Comparison of ENCODE assay signal across 8 mouse cellular contexts in genomic region chr1:55027253-55027801, GRCm38 (mm10). TPM values are rescaled to one million over a fixed set of nuclear protein-coding genes. Genes with fewer than 3 reads are reported as not detected.
A peak's percentile ranks its signal among the peaks of the same experiment; 100 is the strongest.
DNase-seq lines count a peak whose midpoint lies in the region; ATAC-seq and TF ChIP-seq lines count a peak whose summit lies in the region.

Gene Sf3b1 (minus strand): TSS chr1:55027481.

- H3K4me1 ChIP-seq in hindbrain, embryonic 13.5 days (replicated peaks), result peaks cover 16% of the 10 kb centered on the region

- no peaks in the 10 kb centered on the region for H3K9me3 ChIP-seq in hindbrain, embryonic 13.5 days

- CTCF ChIA-PET in Patski (lab: Charles Lee), result no interaction called here

- peak; percentile 73 for DNase-seq in Patski (ENCODE audit: low read depth, low spot score)
- peak; percentile 96 for DNase-seq in cerebellum, postnatal 14 days
- peak; percentile 92 for DNase-seq in frontal cortex, postnatal 14 days (ENCODE audit: low spot score in 2 of 2)
- peak; percentile 84 for DNase-seq in layer of hippocampus, postnatal 25 days (ENCODE audit: extremely low spot score in 1 of 2, low spot score in 1 of 2)
- DNase-seq in lung, postnatal 25 days (ENCODE audit: low spot score), result peak; percentile 97
- peak; percentile 97 for DNase-seq in retina, embryonic 14.5 days (ENCODE audit: low spot score)
- peak; percentile 96 for DNase-seq in thymus, postnatal 4 days

- peak within 1 kb of the TSS; percentile 95 for H3K27ac ChIP-seq in hindbrain, embryonic 13.5 days

- ATAC-seq in Patski, result peak; percentile 87
- ATAC-seq in hindbrain, embryonic 13.5 days (ENCODE audit: low FRiP score), result peak; percentile 99

- H3K4me2 ChIP-seq in hindbrain, embryonic 13.5 days, result peak within 1 kb of the TSS; percentile 80

- H3K36me3 ChIP-seq in hindbrain, embryonic 13.5 days, result no peaks in the 10 kb centered on the region

- in situ Hi-C loops in Patski (cut with MboI; ENCODE audit: low pct_unique_long_range_greater_than_20kb), result no loop called here

- peak within 1 kb of the TSS; percentile 94 for H3K9ac ChIP-seq in hindbrain, embryonic 13.5 days

- WGBS in hindbrain, embryonic 13.5 days, result 2% methylated on average over 45 of the region's 46 CpGs

- peak within 1 kb of the TSS; percentile 91 for H3K4me3 ChIP-seq in hindbrain, embryonic 13.5 days

- POLR2A ChIA-PET in Patski (lab: Charles Lee), result no interaction called here

- H3K27me3 ChIP-seq in Patski, result no peaks in the 10 kb centered on the region
- no peaks in the 10 kb centered on the region; the same call in 1 of the 2 replicates for H3K27me3 ChIP-seq in hindbrain, embryonic 13.5 days

- no peak for TF ChIP-seq CTCF in Patski (IDR thresholded peaks at IDR 0.05)

RNA-seq across cellular contexts. Expression of gene Sf3b1, which starts in this region (rescaled TPM):
- 147 TPM for polyA plus RNA-seq in Patski (2021)
- 343 and 352 TPM in 2 replicates for polyA plus RNA-seq in hindbrain, embryonic 13.5 days (2015; fragmentation: Nextera tagmentation; extraction: Ambion mirVana)
- 100 to 1,000 TPM; 142 to 171 TPM for total RNA-seq in layer of hippocampus, postnatal 25 days (2021)

Comparison
In these comparisons a context has a peak if more than half of its experiments do, and no peak if none do; other contexts are left out.
1. Peak in every context shown above with its lines: DNase-seq, ATAC-seq, H3K4me3 ChIP-seq and H3K27ac ChIP-seq.